Mouse (Mus musculus): ENCODE data around the gene Dars.

DNA sequence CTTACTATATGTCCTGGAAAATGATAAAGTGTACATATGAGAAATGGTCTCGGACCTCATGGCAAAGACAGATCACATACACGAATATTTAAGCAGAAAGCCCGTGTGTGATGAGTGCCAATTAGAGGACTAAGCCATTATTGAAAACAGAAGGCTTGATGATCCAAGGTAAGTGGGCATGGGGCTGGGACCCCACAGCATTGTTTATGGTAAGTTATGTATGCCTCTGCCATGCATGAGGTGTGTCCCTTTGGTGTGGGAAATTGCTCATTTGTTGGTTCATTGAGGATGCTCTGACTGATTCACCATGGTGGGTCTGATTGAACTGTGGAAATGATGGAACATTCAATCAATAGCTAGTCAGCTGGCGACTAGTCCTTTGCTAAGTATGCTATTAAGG lies 34.0 kb upstream of the Dars start:
- no peak for TF ChIP-seq POLR2A (IDR thresholded peaks at IDR 0.05; ENCODE audit: extremely low read depth, insufficient read depth, low read length)
- no peak for TF ChIP-seq CTCF (IDR thresholded peaks at IDR 0.05; ENCODE audit: extremely low read depth, insufficient read depth, low read length)

All from cortical plate, adult 2 months (tissue).